Mouse (Mus musculus): ENCODE data around the gene Rps6ka3. TPM values are rescaled to one million over a fixed set of nuclear protein-coding genes. Genes with fewer than 3 reads are reported as not detected.

Gene Rps6ka3
- polyA plus RNA-seq, 1 experiment from 2014 or later, result 6.6 TPM

DNA sequence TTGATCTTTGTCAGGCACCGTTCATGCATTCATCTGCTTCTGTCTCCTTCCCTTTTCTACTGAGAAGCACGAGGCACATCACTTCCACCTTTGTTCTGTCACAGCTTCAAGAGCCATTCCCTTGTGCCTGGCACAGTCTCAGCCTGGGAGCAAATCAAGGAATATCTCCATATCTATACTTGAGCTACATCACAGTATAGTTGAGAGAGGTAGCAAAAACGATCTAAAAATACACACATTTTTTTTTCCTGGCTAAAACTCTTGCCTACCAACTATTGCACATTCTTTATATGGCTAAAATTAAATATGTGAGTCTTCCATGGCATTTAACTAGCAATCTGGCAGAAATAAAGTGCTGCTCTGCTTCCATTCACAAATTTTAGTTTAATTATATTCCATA, 5.1 kb downstream of the Rps6ka3 start:
- H3K4me1 ChIP-seq (ENCODE audit: insufficient read depth), result no peaks in the 10 kb centered on the region
- H3K4me2 ChIP-seq, result no peak overlapping the region
- H3K27me3 ChIP-seq (ENCODE audit: insufficient read depth, low read length), result no peaks in the 10 kb centered on the region
- ATAC-seq (ENCODE audit: insufficient read depth) (no peak), DNase-seq (no peak)
- no peak overlapping the region for H3K4me3 ChIP-seq (ENCODE audit: low read depth, low read length)
- H3K9me3 ChIP-seq (ENCODE audit: low read depth, low read length), result no peaks in the 10 kb centered on the region
- no peak overlapping the region for H3K27ac ChIP-seq (ENCODE audit: low read depth)
- H3K9ac ChIP-seq, result no peak overlapping the region
- WGBS, result 26% methylated on average over 3 of the region's 3 CpGs
- H3K36me3 ChIP-seq (ENCODE audit: insufficient read depth), result no peaks in the 10 kb centered on the region
- no peak for TF ChIP-seq CTCF (IDR thresholded peaks at IDR 0.05; ENCODE audit: low read depth)

DNA sequence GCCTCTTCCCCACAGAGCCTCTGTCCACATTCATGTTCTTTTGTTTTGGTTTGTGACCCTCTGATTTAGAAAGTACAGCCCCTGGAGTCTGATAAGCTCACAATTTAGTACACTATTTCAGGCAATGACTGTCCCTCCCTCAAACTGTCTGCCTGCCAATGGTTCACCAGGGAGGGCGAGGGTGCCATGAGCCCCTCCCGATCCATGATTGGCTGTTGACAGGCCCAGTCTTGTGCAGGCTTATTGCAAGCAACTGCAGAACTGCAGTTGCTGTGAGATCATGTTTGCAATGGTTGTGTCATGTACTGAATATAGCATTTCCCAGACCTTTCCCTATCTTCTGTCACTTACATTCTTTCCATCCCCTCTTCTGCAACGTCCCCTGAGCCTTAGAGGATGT, 12.4 kb downstream of the Rps6ka3 start:
- ATAC-seq (ENCODE audit: insufficient read depth) (no peak), DNase-seq (no peak)
- no peaks in the 10 kb centered on the region for H3K36me3 ChIP-seq (ENCODE audit: insufficient read depth)

GRCm38 (mm10) chrX:159237275-159237674, 27.2 kb downstream of the Rps6ka3 start:
- Histone ChIP-seq H3K4me3 (ENCODE audit: low read depth, low read length) (no peak overlapping the region), H3K27ac (ENCODE audit: low read depth) (no peak overlapping the region), H3K27me3 (ENCODE audit: insufficient read depth, low read length) (no peaks in the 10 kb centered on the region), H3K4me2 (no peak overlapping the region), H3K36me3 (ENCODE audit: insufficient read depth) (no peaks in the 10 kb centered on the region), H3K9ac (no peak overlapping the region), H3K4me1 (ENCODE audit: insufficient read depth) (no peaks in the 10 kb centered on the region), H3K9me3 (ENCODE audit: low read depth, low read length) (no peaks in the 10 kb centered on the region)
- no peak for ATAC-seq (ENCODE audit: insufficient read depth)
- no peak for DNase-seq
- 33% methylated on average over 1 of the region's 1 CpGs for WGBS
- TF ChIP-seq CTCF (IDR thresholded peaks at IDR 0.05; ENCODE audit: low read depth), result no peak

More for the DNA sequence above, 12.4 kb downstream of the Rps6ka3 start:
- H3K27me3 ChIP-seq (ENCODE audit: insufficient read depth, low read length), result no peaks in the 10 kb centered on the region
- H3K27ac ChIP-seq (ENCODE audit: low read depth), result no peak overlapping the region
- 61% methylated on average over 3 of the region's 3 CpGs for WGBS
- H3K4me2 ChIP-seq, result no peak overlapping the region
- TF ChIP-seq CTCF (IDR thresholded peaks at IDR 0.05; ENCODE audit: low read depth), result no peak
- H3K4me3 ChIP-seq (ENCODE audit: low read depth, low read length), result no peak overlapping the region
- H3K9me3 ChIP-seq (ENCODE audit: low read depth, low read length), result no peaks in the 10 kb centered on the region
- no peaks in the 10 kb centered on the region for H3K4me1 ChIP-seq (ENCODE audit: insufficient read depth)
- no peak overlapping the region for H3K9ac ChIP-seq

GRCm38 (mm10) chrX:159254001-159254884, 44.1 kb downstream of the Rps6ka3 start:
- TF ChIP-seq CTCF (IDR thresholded peaks at IDR 0.05; ENCODE audit: low read depth), result no peak
- Histone ChIP-seq H3K27me3 (ENCODE audit: insufficient read depth, low read length) (no peaks in the 10 kb centered on the region), H3K36me3 (ENCODE audit: insufficient read depth) (no peaks in the 10 kb centered on the region), H3K9ac (peak overlapping the region; percentile 22; the same call in 1 of the 2 replicates), H3K9me3 (ENCODE audit: low read depth, low read length) (no peaks in the 10 kb centered on the region), H3K27ac (ENCODE audit: low read depth) (peak overlapping the region; percentile 85), H3K4me2 (peak overlapping the region; percentile 64), H3K4me3 (ENCODE audit: low read depth, low read length) (peak overlapping the region; percentile 37), H3K4me1 (ENCODE audit: insufficient read depth) (no peaks in the 10 kb centered on the region)
- ATAC-seq (ENCODE audit: insufficient read depth) (peak; percentile 10; the same call in 1 of the 2 replicates), DNase-seq (peak; percentile 58)
- WGBS, result 20% methylated on average over 26 of the region's 27 CpGs

GRCm38 (mm10) chrX:159255123-159255978, 45.2 kb downstream of the Rps6ka3 start:
- Histone ChIP-seq H3K9ac (peak overlapping the region; percentile 72), H3K4me1 (ENCODE audit: insufficient read depth) (no peaks in the 10 kb centered on the region), H3K4me2 (peak overlapping the region; percentile 64), H3K9me3 (ENCODE audit: low read depth, low read length) (no peaks in the 10 kb centered on the region), H3K36me3 (ENCODE audit: insufficient read depth) (no peaks in the 10 kb centered on the region), H3K4me3 (ENCODE audit: low read depth, low read length) (peak overlapping the region; percentile 61), H3K27ac (ENCODE audit: low read depth) (peak overlapping the region; percentile 85), H3K27me3 (ENCODE audit: insufficient read depth, low read length) (no peaks in the 10 kb centered on the region)
- peak; percentile 54 for TF ChIP-seq CTCF (IDR thresholded peaks at IDR 0.05; ENCODE audit: low read depth)
- ATAC-seq (ENCODE audit: insufficient read depth) (peak; percentile 96), DNase-seq (peak; percentile 91)
- WGBS, result 7% methylated on average over 20 of the region's 71 CpGs

DNA sequence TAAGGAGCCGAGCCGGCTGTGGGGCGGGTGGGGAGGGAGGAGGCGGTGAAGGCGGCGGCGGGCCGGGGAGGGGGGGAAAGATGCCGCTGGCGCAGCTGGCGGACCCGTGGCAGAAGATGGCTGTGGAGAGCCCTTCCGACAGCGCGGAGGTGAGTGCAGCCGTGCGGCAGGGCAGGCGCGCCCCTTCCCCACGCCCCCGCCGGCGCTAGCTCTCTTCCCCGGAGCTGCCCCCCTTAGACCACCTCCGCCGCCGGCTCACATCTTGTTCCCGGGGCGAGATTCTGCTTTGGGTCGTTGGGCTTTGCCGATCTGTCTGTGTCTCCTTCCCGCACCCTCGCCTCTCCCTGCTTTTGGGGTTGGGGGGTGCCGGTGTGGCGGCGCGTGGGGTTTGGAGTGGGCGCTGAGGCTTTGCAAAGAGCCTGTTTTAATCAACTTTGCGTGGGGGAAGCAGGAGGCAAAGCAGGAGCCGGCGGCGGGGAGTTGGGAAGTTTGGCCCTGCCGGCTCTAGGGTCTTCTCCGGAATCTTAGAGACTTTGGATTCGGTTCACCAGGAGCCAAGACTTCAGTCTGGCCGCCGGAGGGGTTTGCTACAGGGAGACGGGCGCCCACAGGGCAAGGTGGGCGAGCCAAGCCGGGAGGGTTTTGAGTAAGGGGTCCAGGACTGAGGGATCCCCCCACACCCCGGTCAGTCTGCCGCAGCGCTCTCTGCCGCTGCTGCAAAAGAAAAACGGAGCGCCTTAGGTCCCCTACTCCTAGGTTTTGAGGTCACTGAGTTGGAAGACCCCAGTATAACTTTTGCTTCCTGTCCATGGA, 46.1 kb downstream of the Rps6ka3 start:
- H3K4me2 ChIP-seq, result peak overlapping the region; percentile 58
- 12% methylated on average over 44 of the region's 57 CpGs for WGBS
- H3K27me3 ChIP-seq (ENCODE audit: insufficient read depth, low read length), result no peaks in the 10 kb centered on the region
- no peaks in the 10 kb centered on the region for H3K36me3 ChIP-seq (ENCODE audit: insufficient read depth)
- ATAC-seq (ENCODE audit: insufficient read depth), result peak; percentile 34
- TF ChIP-seq CTCF (IDR thresholded peaks at IDR 0.05; ENCODE audit: low read depth), result no peak
- peak overlapping the region; percentile 72 for H3K9ac ChIP-seq
- peak overlapping the region; percentile 84 for H3K27ac ChIP-seq (ENCODE audit: low read depth)
- peak overlapping the region; percentile 61 for H3K4me3 ChIP-seq (ENCODE audit: low read depth, low read length)
- DNase-seq, result peak; percentile 10
- H3K4me1 ChIP-seq (ENCODE audit: insufficient read depth), result no peaks in the 10 kb centered on the region
- H3K9me3 ChIP-seq (ENCODE audit: low read depth, low read length), result no peaks in the 10 kb centered on the region
